Mouse (Mus musculus) lung, postnatal 0 days (tissue): Measurements from ENCODE around the gene Ndufs4.

Experiments used
- CTCF ChIP-seq: IDR thresholded peaks from 2 replicates; pipeline ENCODE4 v1.5.1; 2016; ENCODE audit warnings: antibody characterized with exemption, mild to moderate bottlenecking
- EP300 ChIP-seq: IDR thresholded peaks from 2 replicates; pipeline ENCODE4 v1.6.1; 2016; ENCODE audit warnings: antibody characterized with exemption, mild to moderate bottlenecking, control low read depth

GRCm38 (mm10) chr13:114267741-114268140 is 120.3 kb downstream of the Ndufs4 start:
- TF ChIP-seq EP300 (no peak), CTCF (no peak)
